Mouse (Mus musculus): ENCODE measurements around the gene Snai3. TPM values are rescaled to one million over a fixed set of nuclear protein-coding genes. Genes with fewer than 3 reads are reported as not detected.

Snai3 gene
- polyA plus RNA-seq, 1 experiment from 2014 or later = not detected

Small RNA genes within 50 kb of the gene (microRNA-seq; reads per million reads assigned to microRNA genes)
- gene Gm24366 = not detected

Other genes starting within 250 kb of the Snai3 start
- gene Zfpm1, start 178.6 kb downstream of the Snai3 start, polyA plus RNA-seq (2015; fragmentation: Nextera tagmentation; extraction: Ambion mirVana) = 0.41 and 0.65 TPM in 2 replicates
- gene Trhr2, start 100.0 kb downstream of the Snai3 start, polyA plus RNA-seq (2015; fragmentation: Nextera tagmentation; extraction: Ambion mirVana) = not detected in 2 replicates
- 44.7 and 47.5 TPM in 2 replicates for gene Zc3h18, start 84.1 kb downstream of the Snai3 start, polyA plus RNA-seq (2015; fragmentation: Nextera tagmentation; extraction: Ambion mirVana)
- 0.61 TPM in 1 of 2 replicates, not detected in the other for gene Il17c, start 38.7 kb downstream of the Snai3 start, polyA plus RNA-seq (2015; fragmentation: Nextera tagmentation; extraction: Ambion mirVana)
- 25.1 and 30.5 TPM in 2 replicates for gene Cyba, start 27.8 kb downstream of the Snai3 start, polyA plus RNA-seq (2015; fragmentation: Nextera tagmentation; extraction: Ambion mirVana)
- 51.0 and 60.0 TPM in 2 replicates for gene Mvd, start 17.3 kb downstream of the Snai3 start, polyA plus RNA-seq (2015; fragmentation: Nextera tagmentation; extraction: Ambion mirVana)
- gene Rnf166, start 15.3 kb upstream of the Snai3 start, polyA plus RNA-seq (2015; fragmentation: Nextera tagmentation; extraction: Ambion mirVana) = 39.6 and 41.8 TPM in 2 replicates
- 72.5 and 87.3 TPM in 2 replicates for gene Ctu2, start 15.4 kb upstream of the Snai3 start, polyA plus RNA-seq (2015; fragmentation: Nextera tagmentation; extraction: Ambion mirVana)
- 1.9 and 3.4 TPM in 2 replicates for gene Piezo1, start 90.6 kb upstream of the Snai3 start, polyA plus RNA-seq (2015; fragmentation: Nextera tagmentation; extraction: Ambion mirVana)
- 12.0 and 13.9 TPM in 2 replicates for gene Cdt1, start 107.3 kb upstream of the Snai3 start, polyA plus RNA-seq (2015; fragmentation: Nextera tagmentation; extraction: Ambion mirVana)
- 184 and 204 TPM in 2 replicates for gene Aprt, start 116.2 kb upstream of the Snai3 start, polyA plus RNA-seq (2015; fragmentation: Nextera tagmentation; extraction: Ambion mirVana)
- 3.8 and 4.6 TPM in 2 replicates for gene Galns, start 150.7 kb upstream of the Snai3 start, polyA plus RNA-seq (2015; fragmentation: Nextera tagmentation; extraction: Ambion mirVana)
- 72.0 and 92.6 TPM in 2 replicates for gene Trappc2l, start 150.9 kb upstream of the Snai3 start, polyA plus RNA-seq (2015; fragmentation: Nextera tagmentation; extraction: Ambion mirVana)
- not detected in 2 replicates for gene Pabpn1l, start 162.0 kb upstream of the Snai3 start, polyA plus RNA-seq (2015; fragmentation: Nextera tagmentation; extraction: Ambion mirVana)
- gene Cbfa2t3, start 238.4 kb upstream of the Snai3 start, polyA plus RNA-seq (2015; fragmentation: Nextera tagmentation; extraction: Ambion mirVana) = 11.6 and 13.8 TPM in 2 replicates